Comparison of ENCODE assay signal across 10 mouse cellular contexts in genomic region chr17:71872976-71873375, GRCm38 (mm10).
DNase-seq lines count a peak whose midpoint lies in the region; ATAC-seq and TF ChIP-seq lines count a peak whose summit lies in the region.
"Had no signal": no experiment of that assay in that cellular context is flagged by ENCODE, and none has a peak within 500 bp of the region (broad histone marks: within the 10 kb centered on the region; RNA-seq: fewer than 3 reads in every experiment).

No protein-coding gene starts in this region.

- H3K79me2 ChIP-seq in heart, adult 2 months (replicated peaks; ENCODE audit: control insufficient read depth, insufficient read depth, low read length): no peaks in the 10 kb centered on the region

- no peak for TF ChIP-seq EP300 in heart, adult 2 months (IDR thresholded peaks at IDR 0.05; ENCODE audit: insufficient read depth, low read depth, low read length)

- TF ChIP-seq POLR2A in heart, adult 2 months (IDR thresholded peaks at IDR 0.05; ENCODE audit: insufficient read depth, low read depth, low read length): no peak

- WGBS in heart, adult 2 months: 65% methylated on average over 5 of the region's 5 CpGs
- 59% methylated on average over 5 of the region's 5 CpGs for WGBS in heart, embryonic 12.5 days
- WGBS in intestine, embryonic 16.5 days: 68% methylated on average over 5 of the region's 5 CpGs

- intact Hi-C loops in heart, adult 2 months (cut with DNase I): loop anchor here (5.0 kb wide), 1 partner anchor 909 kb away; no protein-coding TSS in a partner anchor

- no peak for ATAC-seq in heart, embryonic 12.5 days (ENCODE audit: insufficient number of reproducible peaks, low FRiP score)
- ATAC-seq in intestine, embryonic 16.5 days: no peak

- no peak for DNase-seq in heart, adult 2 months
- DNase-seq in 416B (ENCODE audit: low read depth) (peak; percentile 50), NIH3T3 (ENCODE audit: low read depth) (peak; percentile 57)
- DNase-seq in forelimb bud, embryonic 11.5 days (ENCODE audit: low read depth, low spot score): peak; percentile 34
- DNase-seq in retina, postnatal 1 day: peak; percentile 40
- no peak for DNase-seq in T-cell, adult 2 months (ENCODE audit: low spot score)

- H3K27me3 ChIP-seq in heart, adult 2 months (ENCODE audit: control insufficient read depth, insufficient read depth, low read length): peaks cover 2% of the 10 kb centered on the region; the same call in 1 of the 2 replicates
- no peaks in the 10 kb centered on the region for H3K27me3 ChIP-seq in heart, embryonic 12.5 days (replicated peaks)
- no peaks in the 10 kb centered on the region for H3K27me3 ChIP-seq in intestine, embryonic 16.5 days (replicated peaks; ENCODE audit: control insufficient read depth, insufficient read depth, low read length)
- H3K27me3 ChIP-seq: limb, embryonic 13.5 days had no signal

- 0 out of 2 replicates have a peak, but pooled peaks cover 4% of the 10 kb centered on the region for H3K9me3 ChIP-seq in heart, embryonic 12.5 days (replicated peaks)
- no peaks in the 10 kb centered on the region for H3K9me3 ChIP-seq in intestine, embryonic 16.5 days (ENCODE audit: control insufficient read depth, low read length)
- H3K9me3 ChIP-seq: embryonic facial prominence, embryonic 12.5 days; limb, embryonic 13.5 days had no signal

- no peak overlapping the region for H3K4me2 ChIP-seq in heart, embryonic 12.5 days
- H3K4me2 ChIP-seq in intestine, embryonic 16.5 days (ENCODE audit: low read depth, low read length): no peak overlapping the region
- H3K4me2 ChIP-seq: embryonic facial prominence, embryonic 12.5 days; limb, embryonic 13.5 days had no signal

- H3K9ac ChIP-seq in heart, adult 2 months (ENCODE audit: low read depth, low read length): no peak overlapping the region
- no peak overlapping the region for H3K9ac ChIP-seq in heart, embryonic 12.5 days
- H3K9ac ChIP-seq in intestine, embryonic 16.5 days (ENCODE audit: low read depth, low read length): no peak overlapping the region
- H3K9ac ChIP-seq: embryonic facial prominence, embryonic 12.5 days; limb, embryonic 13.5 days had no signal

- peak; percentile 73 for TF ChIP-seq CTCF in heart, adult 2 months (IDR thresholded peaks at IDR 0.05)

- H3K4me1 ChIP-seq in heart, adult 2 months (ENCODE audit: control insufficient read depth, insufficient read depth, low read length): no peaks in the 10 kb centered on the region
- no peaks in the 10 kb centered on the region; the same call in 1 of the 2 replicates for H3K4me1 ChIP-seq in heart, embryonic 12.5 days (replicated peaks)
- H3K4me1 ChIP-seq in intestine, embryonic 16.5 days (ENCODE audit: control insufficient read depth, insufficient read depth, low read length): 0 out of 2 replicates have a peak, but pooled peaks cover 7% of the 10 kb centered on the region
- H3K4me1 ChIP-seq: embryonic facial prominence, embryonic 12.5 days; limb, embryonic 13.5 days had no signal

- H3K4me3 ChIP-seq in heart, adult 2 months: no peak overlapping the region
- H3K4me3 ChIP-seq in heart, embryonic 12.5 days: no peak overlapping the region
- no peak overlapping the region for H3K4me3 ChIP-seq in intestine, embryonic 16.5 days (ENCODE audit: low read length)
- H3K4me3 ChIP-seq: embryonic facial prominence, embryonic 12.5 days; limb, embryonic 13.5 days had no signal

- H3K27ac ChIP-seq in heart, adult 2 months: no peak overlapping the region
- H3K27ac ChIP-seq in heart, embryonic 12.5 days (ENCODE audit: poor library complexity, severe bottlenecking): no peak overlapping the region
- no peak overlapping the region for H3K27ac ChIP-seq in intestine, embryonic 16.5 days (ENCODE audit: low read length)
- H3K27ac ChIP-seq: embryonic facial prominence, embryonic 12.5 days; limb, embryonic 13.5 days had no signal

- no peaks in the 10 kb centered on the region for H3K36me3 ChIP-seq in heart, adult 2 months (ENCODE audit: control insufficient read depth, insufficient read depth, low read length)
- H3K36me3 ChIP-seq in heart, embryonic 12.5 days: no peaks in the 10 kb centered on the region
- no peaks in the 10 kb centered on the region for H3K36me3 ChIP-seq in intestine, embryonic 16.5 days (ENCODE audit: control insufficient read depth, insufficient read depth, low read length)
- H3K36me3 ChIP-seq: embryonic facial prominence, embryonic 12.5 days; limb, embryonic 13.5 days had no signal

Comparison
In these comparisons a context has a peak if more than half of its experiments do, and no peak if none do; other contexts are left out.
1. DNase-seq: peak in 416B (single experiment), NIH3T3 (single experiment), forelimb bud, embryonic 11.5 days (single experiment) and retina, postnatal 1 day (single experiment); none in heart, adult 2 months (0 of 2) and T-cell, adult 2 months (single experiment).